Mouse (Mus musculus) thymus, postnatal 36 days (tissue): ENCODE results near the gene Fam78b.
A peak's percentile ranks its signal among the peaks of the same experiment; 100 is the strongest.

Experiments
- DNase-seq, 2 experiments: peaks; one replicate each; pipeline ENCODE4 v3.0.0; 2022; ENCODE audit warnings: mixed read lengths in 2 of 2

The Fam78b gene

GRCm38 (mm10) chr1:167034435-167034834 lies 33.2 kb downstream of the Fam78b start:
- no peak for DNase-seq

GRCm38 (mm10) chr1:167042558-167042957 lies 41.3 kb downstream of the Fam78b start:
- DNase-seq, result no peak

- no peak for DNase-seq
These were observed 45.1 kb downstream of the Fam78b start for GRCm38 (mm10) chr1:167046169-167046927.

- no peak for DNase-seq
These were observed 49.6 kb downstream of the Fam78b start for GRCm38 (mm10) chr1:167050859-167051258.

- DNase-seq, result no peak
These were observed 52.8 kb downstream of the Fam78b start for GRCm38 (mm10) chr1:167054029-167054428.

- no peak for DNase-seq
These were observed 56.3 kb downstream of the Fam78b start for GRCm38 (mm10) chr1:167057543-167057942.

GRCm38 (mm10) chr1:167059550-167060285 lies 58.5 kb downstream of the Fam78b start:
- no peak for DNase-seq

- DNase-seq, result no peak
These were observed 62.8 kb downstream of the Fam78b start for GRCm38 (mm10) chr1:167063971-167064370.

GRCm38 (mm10) chr1:167065541-167065940 lies 64.3 kb downstream of the Fam78b start:
- no peak for DNase-seq

DNA sequence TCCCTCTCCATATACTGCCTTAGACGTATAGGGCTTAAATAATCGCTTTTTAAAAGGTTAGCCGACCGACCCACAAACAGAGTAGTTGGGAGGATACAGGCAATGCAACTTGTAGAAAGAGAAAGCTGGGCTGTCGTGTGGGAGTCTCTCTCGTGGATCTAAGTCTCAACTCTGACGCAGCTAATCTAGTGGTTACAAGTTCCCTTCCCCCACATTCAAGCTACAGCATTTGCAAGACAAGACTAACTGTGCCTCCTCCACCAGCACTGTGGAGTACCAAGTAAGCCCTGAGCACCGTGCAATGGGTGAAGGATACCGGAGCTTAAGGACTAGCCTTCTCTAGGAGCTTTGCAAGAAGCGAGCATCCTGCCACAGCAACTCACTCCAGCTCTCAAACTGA lies 64.8 kb downstream of the Fam78b start:
- DNase-seq, result no peak

GRCm38 (mm10) chr1:167066933-167067341 lies 65.7 kb downstream of the Fam78b start:
- DNase-seq, result no peak

- no peak for DNase-seq
These were observed 68.5 kb downstream of the Fam78b start for GRCm38 (mm10) chr1:167069741-167070140.

DNA sequence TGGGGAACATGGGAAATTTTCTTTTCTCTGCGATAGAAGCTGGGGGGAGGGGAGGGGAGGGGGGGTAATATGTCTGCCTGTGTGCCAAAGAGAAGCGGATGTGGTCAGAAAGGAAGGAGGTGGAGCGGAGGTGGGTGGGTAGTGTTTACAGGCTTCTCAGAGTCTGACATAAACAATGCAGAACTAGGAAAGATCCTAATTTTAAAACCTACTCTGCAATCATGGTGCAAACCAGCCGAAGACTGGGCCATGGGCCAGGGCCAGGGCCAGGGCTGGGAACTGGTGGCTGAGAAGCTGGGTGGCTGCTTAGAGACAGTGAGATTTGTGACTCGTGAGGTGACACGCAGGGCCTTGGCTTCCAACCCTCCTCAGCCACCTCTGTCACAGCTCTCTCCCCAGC lies 69.1 kb downstream of the Fam78b start:
- DNase-seq, result peak; percentile 23 to 35

- no peak for DNase-seq
These were observed 74.5 kb downstream of the Fam78b start for GRCm38 (mm10) chr1:167075726-167076125.

DNA sequence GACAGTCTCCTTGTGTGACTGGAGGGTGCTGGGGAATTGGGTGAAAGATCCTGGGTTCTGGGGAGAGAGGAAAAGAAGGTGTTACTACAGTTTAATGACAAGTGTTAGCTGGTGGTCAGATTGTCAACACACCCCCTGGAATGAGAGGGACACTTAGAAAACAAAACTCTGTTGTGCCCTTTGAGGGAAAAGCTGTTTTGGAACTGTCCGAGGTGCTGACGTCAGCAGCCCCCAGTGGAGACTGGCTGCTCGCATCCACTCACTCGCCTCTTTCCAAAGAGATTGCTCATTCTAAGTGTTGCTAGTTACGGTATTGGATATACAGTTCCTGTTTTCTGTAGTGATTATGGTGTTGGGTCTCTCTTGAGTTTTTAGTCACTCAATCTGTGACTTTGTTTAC lies 78.3 kb downstream of the Fam78b start:
- DNase-seq, result no peak

- DNase-seq, result no peak
These were observed 80.7 kb downstream of the Fam78b start for GRCm38 (mm10) chr1:167081946-167082345.

- DNase-seq, result no peak
These were observed 81.4 kb downstream of the Fam78b start for GRCm38 (mm10) chr1:167082506-167083100.

DNA sequence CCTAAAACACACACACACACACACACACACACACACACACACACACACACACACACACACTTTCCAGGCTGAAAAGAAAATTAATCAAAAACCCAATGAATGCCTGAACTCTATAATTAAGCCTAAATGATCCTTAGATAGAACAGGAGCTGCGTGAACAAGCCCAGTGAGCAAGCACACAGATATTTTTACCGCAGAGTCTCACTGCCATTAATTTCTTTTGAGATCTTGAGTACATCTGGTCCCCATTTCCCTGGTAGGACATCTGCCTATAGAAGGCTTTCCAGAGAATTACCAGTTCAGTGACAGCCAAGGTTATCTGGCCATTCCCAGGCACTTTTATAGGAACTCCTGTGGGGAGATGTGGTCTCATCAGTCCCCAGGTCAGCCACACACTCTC lies 82.0 kb downstream of the Fam78b start:
- DNase-seq, result no peak

DNA sequence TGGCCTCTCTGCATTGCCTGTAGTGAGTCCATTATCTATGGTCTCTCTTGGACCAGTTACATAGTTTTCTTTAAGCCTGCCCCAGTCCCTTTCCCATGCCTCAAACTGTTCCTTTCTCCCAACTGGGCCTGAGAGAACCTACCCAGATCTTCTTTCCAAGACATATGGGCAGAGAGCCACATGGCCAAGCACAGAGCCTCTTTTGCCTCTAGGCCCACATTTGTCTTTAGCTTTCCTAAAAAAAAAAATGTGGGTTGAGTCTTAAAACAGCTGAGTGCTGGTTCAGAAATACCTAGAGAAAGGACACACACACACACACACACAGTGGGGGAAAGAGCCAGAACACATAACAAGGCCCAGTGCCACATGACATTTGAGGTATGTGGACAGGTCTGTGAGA lies 83.1 kb downstream of the Fam78b start:
- no peak for DNase-seq

GRCm38 (mm10) chr1:167085461-167085860 lies 84.2 kb downstream of the Fam78b start:
- DNase-seq, result no peak

GRCm38 (mm10) chr1:167090466-167090865 lies 89.2 kb downstream of the Fam78b start:
- DNase-seq, result no peak

DNA sequence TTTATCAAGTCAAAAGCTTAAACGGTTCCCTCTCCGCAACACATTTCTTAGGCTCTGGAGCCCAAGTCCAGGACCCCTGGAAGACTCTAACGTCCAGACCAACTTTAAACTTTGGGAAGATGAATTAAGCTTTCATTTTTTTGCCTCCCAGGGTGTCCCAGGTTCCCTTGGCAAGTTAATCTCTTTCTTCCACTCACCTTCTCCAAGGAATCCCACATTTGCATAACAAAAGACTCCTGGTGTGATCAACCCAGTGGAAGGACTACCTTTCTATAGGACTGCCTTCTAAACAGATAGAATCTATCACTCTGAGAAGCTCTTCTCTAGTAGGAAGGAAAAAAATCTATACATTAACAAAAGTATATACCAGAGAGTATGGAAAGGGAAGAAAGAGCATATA lies 92.3 kb downstream of the Fam78b start:
- no peak for DNase-seq

DNA sequence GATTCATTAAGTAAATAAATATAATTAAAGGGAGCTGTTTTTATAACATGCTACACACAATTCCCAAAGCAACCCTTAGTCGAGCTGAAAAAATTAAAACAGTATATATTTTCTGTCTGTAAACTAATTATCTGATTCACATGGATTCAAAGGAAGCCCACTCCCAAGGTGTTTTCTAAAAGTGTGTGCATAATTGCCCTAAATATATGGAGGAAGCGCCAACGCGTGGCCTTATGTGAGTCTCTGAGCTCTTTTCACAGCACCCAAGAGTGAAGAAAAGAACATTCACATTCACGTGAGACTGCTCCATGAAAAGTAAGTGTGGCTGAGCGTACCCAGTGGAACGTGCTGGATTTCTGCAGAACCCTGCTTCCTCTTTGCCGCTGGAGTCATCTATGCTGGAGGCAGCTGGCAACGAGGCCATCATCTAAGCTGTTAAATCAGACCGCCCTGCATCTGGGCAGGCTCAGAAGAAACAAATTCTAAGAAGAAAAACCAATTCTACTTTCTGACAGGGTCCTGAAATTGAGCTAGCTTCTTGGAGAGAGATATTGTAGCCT lies 93.5 kb downstream of the Fam78b start:
- no peak for DNase-seq

GRCm38 (mm10) chr1:167098741-167099140 lies 97.5 kb downstream of the Fam78b start:
- DNase-seq, result no peak
